8 mouse cellular contexts compared by ENCODE assay signal in genomic region chr4:24899146-24899545, GRCm38 (mm10). TPM values are rescaled to one million over a fixed set of nuclear protein-coding genes. Genes with fewer than 3 reads are reported as not detected.
DNase-seq lines count a peak whose midpoint lies in the region; ATAC-seq and TF ChIP-seq lines count a peak whose summit lies in the region.

No protein-coding gene starts in this region.

- WGBS in intestine, embryonic 16.5 days: 41% methylated on average over 4 of the region's 4 CpGs
- 19% methylated on average over 4 of the region's 4 CpGs for WGBS in neural tube, embryonic 12.5 days

- intact Hi-C loops in left cerebral cortex, adult 2 months (cut with DNase I): loop anchor here (5.0 kb wide), 2 partner anchors 102 to 402 kb away; partner anchors contain the start of gene Mms22l
- intact Hi-C loops in left cerebral cortex, postnatal 10 days (cut with DNase I): loop anchor here (5.0 kb wide), 2 partner anchors 278 to 1643 kb away; no protein-coding TSS in a partner anchor

- no peak for TF ChIP-seq CTCF in left cerebral cortex, adult 2 months (IDR thresholded peaks at IDR 0.05)

- H3K4me1 ChIP-seq in intestine, embryonic 16.5 days (ENCODE audit: control insufficient read depth, insufficient read depth, low read length): peaks cover 9% of the 10 kb centered on the region
- peaks cover 7% of the 10 kb centered on the region; the same call in 1 of the 2 replicates for H3K4me1 ChIP-seq in neural tube, embryonic 12.5 days

- peak overlapping the region; percentile 59 for H3K4me2 ChIP-seq in intestine, embryonic 16.5 days (ENCODE audit: low read depth, low read length)
- H3K4me2 ChIP-seq in neural tube, embryonic 12.5 days (replicated peaks): peak overlapping the region; percentile 70

- no peak for ATAC-seq in intestine, embryonic 16.5 days
- no peak for ATAC-seq in neural tube, embryonic 12.5 days (ENCODE audit: low FRiP score, low read depth)
- no peak for ATAC-seq in megakaryocyte-erythroid progenitor cell, adult 5-6 weeks (replicated peaks; ENCODE audit: low FRiP score, low TSS enrichment, poor library complexity, severe bottlenecking)
- ATAC-seq in frontal cortex, adult (ENCODE audit: low TSS enrichment): no peak

- H3K9ac ChIP-seq in intestine, embryonic 16.5 days (ENCODE audit: low read depth, low read length): no peak overlapping the region
- H3K9ac ChIP-seq in neural tube, embryonic 12.5 days: no peak overlapping the region

- no peaks in the 10 kb centered on the region for H3K9me3 ChIP-seq in intestine, embryonic 16.5 days (ENCODE audit: control insufficient read depth, low read length)
- H3K9me3 ChIP-seq in neural tube, embryonic 12.5 days: no peaks in the 10 kb centered on the region

- DNase-seq in left cerebral cortex, adult 2 months (ENCODE audit: extremely low spot score in 1 of 2, low spot score in 2 of 2): no peak
- DNase-seq in left cerebral cortex, postnatal 10 days (ENCODE audit: extremely low spot score in 1 of 2, low spot score in 2 of 2): no peak
- DNase-seq in embryo, embryonic 11 days: peak; percentile 17
- DNase-seq in adrenal gland, adult 8-10 months: no peak

- no peaks in the 10 kb centered on the region for H3K27me3 ChIP-seq in intestine, embryonic 16.5 days (replicated peaks; ENCODE audit: control insufficient read depth, insufficient read depth, low read length)
- no peaks in the 10 kb centered on the region for H3K27me3 ChIP-seq in neural tube, embryonic 12.5 days (replicated peaks)

- peaks cover 3% of the 10 kb centered on the region; the same call in 1 of the 2 replicates for H3K36me3 ChIP-seq in intestine, embryonic 16.5 days (ENCODE audit: control insufficient read depth, insufficient read depth, low read length)
- H3K36me3 ChIP-seq in neural tube, embryonic 12.5 days: peaks cover 20% of the 10 kb centered on the region

- no peak overlapping the region for H3K27ac ChIP-seq in left cerebral cortex, adult 2 months
- no peak overlapping the region for H3K27ac ChIP-seq in intestine, embryonic 16.5 days (ENCODE audit: low read length)
- H3K27ac ChIP-seq in neural tube, embryonic 12.5 days: no peak overlapping the region

- H3K4me3 ChIP-seq in left cerebral cortex, adult 2 months: peak overlapping the region; percentile 99
- H3K4me3 ChIP-seq in intestine, embryonic 16.5 days (ENCODE audit: low read length): peak overlapping the region; percentile 93
- H3K4me3 ChIP-seq in neural tube, embryonic 12.5 days: no peak overlapping the region

RNA-seq across cellular contexts. Expression of gene Ndufaf4, which starts 1.3 kb away (rescaled TPM):
- 10 to 100 TPM; 35.3 to 37.2 TPM for total RNA-seq in left cerebral cortex, adult 2 months (2021)
- 10 to 100 TPM; 31.5 to 32.3 TPM for total RNA-seq in left cerebral cortex, postnatal 10 days (2021)
- 50.2 and 55.8 TPM in 2 replicates for polyA plus RNA-seq in intestine, embryonic 16.5 days (2015; fragmentation: Nextera tagmentation; extraction: Ambion mirVana)
- polyA plus RNA-seq in neural tube, embryonic 12.5 days (2016; fragmentation: Nextera tagmentation; extraction: Ambion mirVana): 54.1 and 56.9 TPM in 2 replicates
- total RNA-seq in megakaryocyte-erythroid progenitor cell, adult 5-6 weeks (2014; fragmentation: Nextera tagmentation): 40.3 and 64.8 TPM in 2 replicates
- total RNA-seq in megakaryocyte-erythroid progenitor cell, adult 5-6 weeks (2017): 36.1 and 46.6 TPM in 2 replicates
- 10 to 100 TPM; 23.8 to 32.9 (median 27.2) TPM for total RNA-seq in adrenal gland, adult 8-10 months (2022)

RNA-seq across cellular contexts. Expression of gene Klhl32, which starts 48.2 kb away (rescaled TPM):
- 10 to 100 TPM; 16.0 to 16.1 TPM for total RNA-seq in left cerebral cortex, adult 2 months (2021)
- 10 to 100 TPM; 16.5 to 17.5 TPM for total RNA-seq in left cerebral cortex, postnatal 10 days (2021)
- polyA plus RNA-seq in intestine, embryonic 16.5 days (2015; fragmentation: Nextera tagmentation; extraction: Ambion mirVana): 3.3 and 3.5 TPM in 2 replicates
- 15.4 and 15.7 TPM in 2 replicates for polyA plus RNA-seq in neural tube, embryonic 12.5 days (2016; fragmentation: Nextera tagmentation; extraction: Ambion mirVana)
- total RNA-seq in megakaryocyte-erythroid progenitor cell, adult 5-6 weeks (2014; fragmentation: Nextera tagmentation): not detected in 2 replicates
- not detected in 2 replicates for total RNA-seq in megakaryocyte-erythroid progenitor cell, adult 5-6 weeks (2017)
- total RNA-seq in adrenal gland, adult 8-10 months (2022): 10 to 100 TPM in 1 of 4 experiments, 1 to 10 TPM in 3; 5.4 to 10.4 (median 7.4) TPM

Comparison
In these comparisons a context has a peak if more than half of its experiments do, and no peak if none do; other contexts are left out.
1. RNA of gene Klhl32, which starts 48.2 kb away (total RNA-seq): 16.5 to 17.5 TPM in left cerebral cortex, postnatal 10 days, 16.0 to 16.1 TPM in left cerebral cortex, adult 2 months and 5.4 to 10.4 TPM in adrenal gland, adult 8-10 months; not detected in megakaryocyte-erythroid progenitor cell, adult 5-6 weeks; every median in the first group is over 4 times any median in the second.